Mouse (Mus musculus): ENCODE results near the gene Gm21974. TPM values are rescaled to one million over a fixed set of nuclear protein-coding genes. Genes with fewer than 3 reads are reported as not detected.

Gm21974 gene
- polyA plus RNA-seq, 1 experiment from 2014 or later, result 0.40 TPM

DNA sequence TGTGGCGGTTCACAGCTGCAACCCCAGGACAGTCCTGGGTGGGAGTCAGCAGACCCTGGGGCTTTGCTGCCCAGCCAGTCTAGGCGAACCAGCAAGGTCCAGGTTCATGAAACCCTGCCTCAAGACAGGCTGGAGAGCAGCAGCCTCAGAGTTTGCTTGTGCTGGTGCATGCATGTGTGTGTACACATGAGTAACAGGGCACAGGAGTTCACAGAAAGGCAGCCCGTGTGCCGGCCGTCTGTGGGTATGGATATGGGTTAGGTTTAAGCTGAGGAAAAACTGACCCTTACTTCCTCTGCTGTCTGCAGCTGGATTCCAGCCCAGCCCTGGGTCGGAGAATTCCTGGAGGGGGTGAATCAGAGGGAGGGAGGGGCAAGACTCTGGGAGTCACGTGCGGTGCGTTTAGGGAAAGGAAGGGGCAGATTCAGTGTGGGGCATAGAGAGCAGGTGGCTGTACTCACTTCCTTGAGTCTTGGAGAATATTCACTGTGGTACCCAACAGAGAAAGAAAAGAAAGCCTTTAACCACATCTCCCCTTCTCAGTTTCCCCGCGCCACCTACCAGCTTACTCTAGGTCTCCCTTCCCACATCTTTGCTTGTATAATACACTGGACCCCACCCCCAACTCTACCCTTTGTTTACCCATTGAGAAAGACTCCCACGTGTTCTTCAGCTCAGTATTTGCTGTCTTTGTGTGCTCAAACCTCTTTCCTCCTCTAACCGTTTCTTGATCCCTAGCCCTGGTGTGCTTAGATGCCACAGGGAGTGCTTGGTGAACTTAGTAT is 36.3 kb upstream of the Gm21974 start:
- Histone ChIP-seq H3K4me3 (ENCODE audit: low read depth, low read length) (no peak overlapping the region), H3K4me1 (ENCODE audit: control insufficient read depth, insufficient read depth, low read length) (peaks cover 3% of the 10 kb centered on the region; the same call in 1 of the 2 replicates), H3K4me2 (ENCODE audit: low read depth, low read length) (no peak overlapping the region), H3K9ac (replicated peaks; ENCODE audit: low read depth, low read length) (no peak overlapping the region), H3K27me3 (ENCODE audit: control insufficient read depth, insufficient read depth, low read length) (peaks cover 7% of the 10 kb centered on the region; the same call in 1 of the 2 replicates), H3K36me3 (ENCODE audit: control insufficient read depth, insufficient read depth, low read length) (no peaks in the 10 kb centered on the region), H3K9me3 (ENCODE audit: control insufficient read depth, low read length) (no peaks in the 10 kb centered on the region), H3K27ac (ENCODE audit: low read depth, low read length) (no peak overlapping the region)
- WGBS, result 47% methylated on average over 13 of the region's 13 CpGs
- ATAC-seq (ENCODE audit: low read depth), result no peak

DNA sequence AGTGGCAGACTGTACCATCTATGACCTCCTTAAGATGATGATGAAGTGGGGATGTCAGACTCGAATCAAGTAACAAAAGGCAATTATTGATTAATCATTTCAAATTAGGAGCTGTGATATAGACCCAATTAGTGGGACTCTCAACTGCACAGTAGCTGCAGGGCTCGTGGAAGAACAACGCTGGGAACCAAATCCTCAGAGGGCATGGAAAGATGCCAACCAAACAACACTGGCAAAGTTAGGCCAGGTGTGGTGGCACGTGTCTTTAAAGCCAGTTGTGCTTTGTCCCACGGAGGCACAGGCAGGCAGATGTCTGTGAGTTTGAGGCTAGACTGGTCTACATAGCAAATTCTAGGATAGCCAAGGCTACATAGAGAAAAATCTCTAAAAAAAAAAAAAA is 35.4 kb upstream of the Gm21974 start:
- no peak overlapping the region for H3K4me2 ChIP-seq (ENCODE audit: low read depth, low read length)
- H3K27me3 ChIP-seq (ENCODE audit: control insufficient read depth, insufficient read depth, low read length), result peaks cover 7% of the 10 kb centered on the region; the same call in 1 of the 2 replicates
- no peak overlapping the region for H3K4me3 ChIP-seq (ENCODE audit: low read depth, low read length)
- no peak overlapping the region for H3K27ac ChIP-seq (ENCODE audit: low read depth, low read length)
- H3K9ac ChIP-seq (replicated peaks; ENCODE audit: low read depth, low read length), result no peak overlapping the region
- no peaks in the 10 kb centered on the region for H3K9me3 ChIP-seq (ENCODE audit: control insufficient read depth, low read length)
- peaks cover 3% of the 10 kb centered on the region; the same call in 1 of the 2 replicates for H3K4me1 ChIP-seq (ENCODE audit: control insufficient read depth, insufficient read depth, low read length)
- H3K36me3 ChIP-seq (ENCODE audit: control insufficient read depth, insufficient read depth, low read length), result peaks cover 6% of the 10 kb centered on the region; the same call in 1 of the 2 replicates
- 79% methylated on average over 5 of the region's 5 CpGs for WGBS
- no peak for ATAC-seq (ENCODE audit: low read depth)

DNA sequence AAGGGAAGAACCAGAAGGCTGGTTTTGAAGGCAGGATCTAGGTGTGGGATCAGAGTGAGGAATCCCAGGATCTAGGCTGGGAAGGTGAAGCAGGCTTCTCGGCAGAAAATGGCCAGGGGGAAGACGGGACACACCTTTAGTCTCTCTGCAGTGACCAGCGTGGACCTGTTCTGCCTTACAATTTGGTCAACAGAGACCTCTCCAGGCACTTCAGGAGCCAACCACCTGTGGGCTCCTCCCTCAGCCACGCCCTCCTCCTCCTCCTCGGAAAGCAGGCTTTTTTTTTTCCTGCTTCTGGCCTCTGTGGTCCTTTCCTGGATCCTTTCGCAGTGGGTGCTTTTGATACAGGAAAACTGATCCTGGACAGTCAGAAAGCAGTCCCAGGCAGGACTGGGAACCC is 34.7 kb upstream of the Gm21974 start, which contains the start of gene Prss8:
Prss8 (minus strand) TSS at position 182 of the 400 bp plus-strand sequence.
- no peak within 1 kb of the TSS; the same call in 1 of the 2 replicates for H3K4me2 ChIP-seq (ENCODE audit: low read depth, low read length)

DNA sequence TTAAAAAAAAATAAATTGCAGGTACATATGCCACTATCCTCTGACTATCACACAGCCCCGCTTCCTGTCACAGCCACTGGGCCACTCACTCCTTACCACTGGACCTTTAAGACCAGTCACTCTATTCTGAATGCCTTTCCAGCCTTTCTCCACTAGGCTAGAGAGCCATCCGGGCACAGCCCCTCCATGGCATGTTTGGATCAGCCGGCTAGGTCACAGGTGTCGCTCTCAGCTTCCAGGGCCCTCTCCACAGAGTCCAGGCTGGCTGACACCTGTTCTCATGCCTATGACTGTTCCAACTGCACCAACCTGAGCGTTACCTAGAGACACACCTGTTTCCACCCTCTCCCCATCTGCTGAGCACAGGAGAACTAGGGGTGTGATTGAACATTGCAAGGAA is 33.3 kb upstream of the Gm21974 start:
- Histone ChIP-seq H3K9ac (replicated peaks; ENCODE audit: low read depth, low read length) (no peak overlapping the region), H3K27me3 (ENCODE audit: control insufficient read depth, insufficient read depth, low read length) (peaks cover 7% of the 10 kb centered on the region; the same call in 1 of the 2 replicates), H3K4me2 (ENCODE audit: low read depth, low read length) (no peak overlapping the region), H3K4me3 (ENCODE audit: low read depth, low read length) (no peak overlapping the region), H3K27ac (ENCODE audit: low read depth, low read length) (no peak overlapping the region), H3K36me3 (ENCODE audit: control insufficient read depth, insufficient read depth, low read length) (peaks cover 16% of the 10 kb centered on the region; the same call in 1 of the 2 replicates), H3K9me3 (ENCODE audit: control insufficient read depth, low read length) (no peaks in the 10 kb centered on the region), H3K4me1 (ENCODE audit: control insufficient read depth, insufficient read depth, low read length) (no peaks in the 10 kb centered on the region)
- WGBS, result 51% methylated on average over 5 of the region's 5 CpGs
- ATAC-seq (ENCODE audit: low read depth), result peak; percentile 24; the same call in 1 of the 2 replicates

More for the DNA sequence above, 34.7 kb upstream of the Gm21974 start, which contains the start of gene Prss8:
- Histone ChIP-seq H3K27ac (ENCODE audit: low read depth, low read length) (no peak within 1 kb of the TSS), H3K4me1 (ENCODE audit: control insufficient read depth, insufficient read depth, low read length) (peaks cover 3% of the 10 kb centered on the region; the same call in 1 of the 2 replicates), H3K36me3 (ENCODE audit: control insufficient read depth, insufficient read depth, low read length) (peaks cover 11% of the 10 kb centered on the region; the same call in 1 of the 2 replicates), H3K9ac (replicated peaks; ENCODE audit: low read depth, low read length) (no peak within 1 kb of the TSS; the same call in 1 of the 2 replicates), H3K27me3 (ENCODE audit: control insufficient read depth, insufficient read depth, low read length) (peaks cover 7% of the 10 kb centered on the region; the same call in 1 of the 2 replicates), H3K4me3 (ENCODE audit: low read depth, low read length) (no peak within 1 kb of the TSS), H3K9me3 (ENCODE audit: control insufficient read depth, low read length) (no peaks in the 10 kb centered on the region)
- 12% methylated on average over 6 of the region's 6 CpGs for WGBS
- ATAC-seq (ENCODE audit: low read depth), result no peak

DNA sequence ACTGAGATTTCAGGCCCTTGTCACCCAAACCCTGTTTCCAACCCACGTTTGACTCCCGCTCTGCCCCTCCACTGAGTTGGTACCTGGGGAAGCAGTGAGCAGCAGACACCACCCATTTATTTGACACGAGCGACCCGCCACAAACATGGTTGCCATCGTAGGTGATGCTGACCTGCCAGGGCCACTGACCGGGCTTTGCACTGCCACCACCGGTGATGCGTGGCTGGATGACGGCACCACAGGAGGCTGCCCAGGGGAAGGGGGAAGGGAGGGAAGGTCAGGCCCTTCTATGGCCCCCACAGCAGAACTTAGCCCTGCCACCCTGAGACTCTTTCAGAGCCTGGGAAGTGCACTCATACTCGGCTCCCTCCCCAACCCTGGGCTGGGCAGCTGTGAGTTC is 32.5 kb upstream of the Gm21974 start:
- WGBS, result 88% methylated on average over 11 of the region's 11 CpGs
- H3K9me3 ChIP-seq (ENCODE audit: control insufficient read depth, low read length), result no peaks in the 10 kb centered on the region
- H3K4me2 ChIP-seq (ENCODE audit: low read depth, low read length), result no peak overlapping the region
- ATAC-seq (ENCODE audit: low read depth), result no peak
- peaks cover 22% of the 10 kb centered on the region; the same call in 1 of the 2 replicates for H3K36me3 ChIP-seq (ENCODE audit: control insufficient read depth, insufficient read depth, low read length)
- H3K27ac ChIP-seq (ENCODE audit: low read depth, low read length), result no peak overlapping the region
- H3K27me3 ChIP-seq (ENCODE audit: control insufficient read depth, insufficient read depth, low read length), result peaks cover 7% of the 10 kb centered on the region; the same call in 1 of the 2 replicates
- H3K9ac ChIP-seq (replicated peaks; ENCODE audit: low read depth, low read length), result no peak overlapping the region
- H3K4me3 ChIP-seq (ENCODE audit: low read depth, low read length), result no peak overlapping the region
- no peaks in the 10 kb centered on the region for H3K4me1 ChIP-seq (ENCODE audit: control insufficient read depth, insufficient read depth, low read length)

DNA sequence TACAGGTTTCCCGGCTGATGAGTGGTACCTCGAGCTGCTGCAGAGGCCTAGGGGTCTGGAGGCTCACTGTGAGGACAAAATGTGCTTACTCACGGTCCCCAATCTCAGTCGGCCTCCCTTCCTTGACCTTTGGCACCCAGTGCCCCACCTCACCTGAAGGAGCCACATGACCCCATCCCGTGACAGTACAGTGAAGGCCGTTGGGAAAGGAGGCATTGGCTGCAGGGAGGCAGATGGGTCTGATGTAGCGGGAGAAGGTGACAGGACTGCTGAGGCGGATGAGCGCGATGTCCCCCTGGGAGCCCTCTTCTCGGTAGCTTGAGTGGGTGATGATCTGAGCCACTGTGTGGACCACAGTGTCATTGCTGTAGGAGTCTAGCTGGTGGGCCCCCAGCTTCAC is 31.6 kb upstream of the Gm21974 start:
- H3K9ac ChIP-seq (replicated peaks; ENCODE audit: low read depth, low read length), result no peak overlapping the region
- no peaks in the 10 kb centered on the region for H3K4me1 ChIP-seq (ENCODE audit: control insufficient read depth, insufficient read depth, low read length)
- no peaks in the 10 kb centered on the region for H3K9me3 ChIP-seq (ENCODE audit: control insufficient read depth, low read length)
- no peak overlapping the region for H3K27ac ChIP-seq (ENCODE audit: low read depth, low read length)
- no peak overlapping the region for H3K4me2 ChIP-seq (ENCODE audit: low read depth, low read length)
- H3K4me3 ChIP-seq (ENCODE audit: low read depth, low read length), result no peak overlapping the region
- WGBS, result 88% methylated on average over 11 of the region's 11 CpGs
- peaks cover 26% of the 10 kb centered on the region; the same call in 1 of the 2 replicates for H3K36me3 ChIP-seq (ENCODE audit: control insufficient read depth, insufficient read depth, low read length)
- peaks cover 7% of the 10 kb centered on the region; the same call in 1 of the 2 replicates for H3K27me3 ChIP-seq (ENCODE audit: control insufficient read depth, insufficient read depth, low read length)
- no peak for ATAC-seq (ENCODE audit: low read depth)

DNA sequence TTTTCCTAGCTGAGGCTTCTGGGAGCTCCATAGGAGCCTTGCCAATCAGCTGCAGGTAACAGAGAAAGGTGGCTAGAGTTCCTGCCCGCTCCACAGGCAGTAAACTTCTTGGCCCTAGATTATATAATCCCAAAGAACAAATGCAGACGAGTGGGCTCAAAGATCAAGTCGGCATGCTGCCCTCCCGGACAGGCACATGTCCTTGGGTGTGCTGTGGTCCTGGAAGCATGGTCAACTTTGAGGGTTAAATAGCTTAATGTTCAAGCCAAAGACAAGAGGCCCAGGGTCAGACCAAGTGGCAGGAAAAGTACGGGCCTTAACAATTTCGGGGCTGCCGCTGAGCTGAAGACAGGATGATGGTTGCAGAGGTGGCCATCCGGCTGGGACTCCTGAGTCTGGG is 30.8 kb upstream of the Gm21974 start:
- H3K36me3 ChIP-seq (ENCODE audit: control insufficient read depth, insufficient read depth, low read length), result peaks cover 26% of the 10 kb centered on the region; the same call in 1 of the 2 replicates
- 90% methylated on average over 8 of the region's 8 CpGs for WGBS
- H3K9ac ChIP-seq (replicated peaks; ENCODE audit: low read depth, low read length), result no peak overlapping the region
- ATAC-seq (ENCODE audit: low read depth), result no peak
- no peaks in the 10 kb centered on the region for H3K4me1 ChIP-seq (ENCODE audit: control insufficient read depth, insufficient read depth, low read length)
- H3K4me2 ChIP-seq (ENCODE audit: low read depth, low read length), result no peak overlapping the region
- H3K27me3 ChIP-seq (ENCODE audit: control insufficient read depth, insufficient read depth, low read length), result peaks cover 7% of the 10 kb centered on the region; the same call in 1 of the 2 replicates
- no peak overlapping the region for H3K27ac ChIP-seq (ENCODE audit: low read depth, low read length)
- H3K4me3 ChIP-seq (ENCODE audit: low read depth, low read length), result no peak overlapping the region
- H3K9me3 ChIP-seq (ENCODE audit: control insufficient read depth, low read length), result no peaks in the 10 kb centered on the region

DNA sequence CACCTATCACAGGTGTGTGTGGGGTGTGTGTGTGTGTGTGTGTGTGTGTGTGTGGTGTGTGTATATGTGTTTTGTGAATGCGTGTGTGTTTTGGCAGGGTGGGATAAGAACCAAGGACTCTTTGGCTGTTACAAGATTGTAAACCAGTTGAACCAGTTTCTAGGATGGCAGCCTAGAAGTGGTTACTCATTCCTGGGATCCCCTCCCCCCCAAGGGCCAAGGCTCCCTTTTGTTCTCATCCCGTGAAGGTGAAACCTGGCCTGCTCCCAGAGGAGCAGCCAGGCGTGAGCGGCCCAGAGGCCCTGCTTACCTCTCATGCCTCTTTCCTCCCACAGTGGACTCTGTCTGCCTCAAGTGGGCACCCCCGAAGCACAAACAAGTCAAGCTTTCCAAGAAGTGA is 30.0 kb upstream of the Gm21974 start:
- 78% methylated on average over 5 of the region's 5 CpGs for WGBS
- no peak overlapping the region for H3K4me3 ChIP-seq (ENCODE audit: low read depth, low read length)
- no peak overlapping the region for H3K27ac ChIP-seq (ENCODE audit: low read depth, low read length)
- no peaks in the 10 kb centered on the region for H3K9me3 ChIP-seq (ENCODE audit: control insufficient read depth, low read length)
- H3K4me2 ChIP-seq (ENCODE audit: low read depth, low read length), result no peak overlapping the region
- H3K9ac ChIP-seq (replicated peaks; ENCODE audit: low read depth, low read length), result no peak overlapping the region
- peaks cover 7% of the 10 kb centered on the region; the same call in 1 of the 2 replicates for H3K27me3 ChIP-seq (ENCODE audit: control insufficient read depth, insufficient read depth, low read length)
- no peaks in the 10 kb centered on the region for H3K4me1 ChIP-seq (ENCODE audit: control insufficient read depth, insufficient read depth, low read length)
- peaks cover 26% of the 10 kb centered on the region; the same call in 1 of the 2 replicates for H3K36me3 ChIP-seq (ENCODE audit: control insufficient read depth, insufficient read depth, low read length)
- ATAC-seq (ENCODE audit: low read depth), result no peak

DNA sequence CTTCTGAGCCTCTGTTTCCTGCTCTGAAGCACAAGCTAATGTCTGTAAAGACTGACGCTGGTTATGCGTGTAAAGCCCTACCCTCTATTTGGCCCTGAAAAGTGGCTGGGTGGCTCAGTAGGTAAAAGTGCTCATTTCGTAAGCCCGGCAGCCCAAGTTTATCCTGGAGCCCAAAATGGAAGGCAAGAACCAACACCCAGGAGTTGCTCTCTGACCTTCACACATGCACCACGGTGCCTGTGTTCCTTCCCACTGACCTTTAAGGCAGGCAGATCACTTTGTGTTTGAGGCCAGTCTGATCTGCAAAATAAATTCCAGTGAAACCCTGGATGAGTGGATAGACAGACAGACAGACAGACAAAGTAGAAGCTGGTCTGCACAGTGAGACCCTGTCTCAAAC is 28.5 kb upstream of the Gm21974 start:
- no peak overlapping the region for H3K27ac ChIP-seq (ENCODE audit: low read depth, low read length)
- no peak for ATAC-seq (ENCODE audit: low read depth)
- WGBS, result 92% methylated on average over 5 of the region's 5 CpGs

More for the DNA sequence above, 28.5 kb upstream of the Gm21974 start:
- Histone ChIP-seq H3K27me3 (ENCODE audit: control insufficient read depth, insufficient read depth, low read length) (peaks cover 6% of the 10 kb centered on the region; the same call in 1 of the 2 replicates), H3K9ac (replicated peaks; ENCODE audit: low read depth, low read length) (no peak overlapping the region), H3K9me3 (ENCODE audit: control insufficient read depth, low read length) (no peaks in the 10 kb centered on the region), H3K4me3 (ENCODE audit: low read depth, low read length) (no peak overlapping the region), H3K4me1 (ENCODE audit: control insufficient read depth, insufficient read depth, low read length) (no peaks in the 10 kb centered on the region), H3K36me3 (ENCODE audit: control insufficient read depth, insufficient read depth, low read length) (peaks cover 26% of the 10 kb centered on the region; the same call in 1 of the 2 replicates), H3K4me2 (ENCODE audit: low read depth, low read length) (no peak overlapping the region)
